Mouse (Mus musculus): ENCODE data around the gene Cdc34.

- no peak for TF ChIP-seq ZC3H11A (IDR thresholded peaks at IDR 0.05; ENCODE audit: borderline replicate concordance, low read depth, low read length)
- TF ChIP-seq ZNF384 (IDR thresholded peaks at IDR 0.05; ENCODE audit: low read depth, low read length), result no peak
- TF ChIP-seq MAFK (IDR thresholded peaks at IDR 0.05; ENCODE audit: insufficient read depth, low read depth, low read length), result no peak
- TF ChIP-seq HCFC1 (IDR thresholded peaks at IDR 0.05; ENCODE audit: borderline replicate concordance, insufficient read depth, low read length), result no peak
- TF ChIP-seq CHD2 (IDR thresholded peaks at IDR 0.05; ENCODE audit: low read depth, low read length), result no peak
Measured at GRCm38 (mm10) chr10:79700676-79701075, 18.7 kb downstream of the Cdc34 start.

Measured in ES-E14 (cell line).